Mouse (Mus musculus) embryonic fibroblast, embryonic 13.5 days (primary cell): ENCODE results near the gene Hdac5.

Experiments
- CTCF ChIP-seq: IDR thresholded peaks from 2 replicates; pipeline ENCODE4 v1.5.1; 2011; ENCODE audit warnings: mild to moderate bottlenecking, control low read depth, low read length, moderate library complexity, borderline replicate concordance; ENCODE audit not compliant: insufficient read depth
- POLR2A ChIP-seq: IDR thresholded peaks from 2 replicates; pipeline ENCODE4 v1.6.1; 2011; ENCODE audit warnings: low read depth, mild to moderate bottlenecking, control low read depth, low read length, moderate library complexity

GRCm38 (mm10) chr11:102156039-102156785 lies 73.8 kb downstream of the Hdac5 start, which contains the start of gene Tmem101:
- TF ChIP-seq POLR2A (peak; percentile 84), CTCF (no peak)
